Mouse (Mus musculus) gastrocnemius, postnatal 10 days (tissue): ENCODE measurements around the gene Ccr5. TPM values are rescaled to one million over a fixed set of nuclear protein-coding genes. Genes with fewer than 3 reads are reported as not detected.

ENCODE experiments used
- DNase-seq: peaks from one replicate; pipeline ENCODE4 v3.0.0; 2021; ENCODE audit warnings: mixed read lengths
- total RNA-seq, 2 experiments: library from RNA; stranded (reverse); gene quantifications; 2 replicates each; pipeline ENCODE4 v1.2.3; 2021

Gene Ccr5
- total RNA-seq, 2 experiments from 2014 or later: 0.05 to 1.7 TPM

- DNase-seq: no peak
Observed at GRCm38 (mm10) chr9:124138055-124138775, 16.9 kb downstream of the Ccr5 start.

GRCm38 (mm10) chr9:124143678-124144077 lies 22.3 kb downstream of the Ccr5 start:
- no peak for DNase-seq

GRCm38 (mm10) chr9:124146307-124146706 lies 25.0 kb downstream of the Ccr5 start:
- no peak for DNase-seq

Other genes with a start within 250 kb of the Ccr5 start
- gene Ccr1, start 152.9 kb upstream of the Ccr5 start, total RNA-seq: 1 to 10 TPM; 1.4 to 3.3 TPM
- gene Ccr1l1, start 143.1 kb upstream of the Ccr5 start, total RNA-seq: not detected
- under 1 TPM in 1 of 2 experiments, not detected in 1; 0.18 TPM for gene Ccr3, start 99.6 kb upstream of the Ccr5 start, total RNA-seq
- 1 to 10 TPM in 1 of 2 experiments, under 1 TPM in 1; 0.82 to 1.6 TPM for gene Ccr2, start 19.6 kb upstream of the Ccr5 start, total RNA-seq
- gene 2010315B03Rik, start 191.2 kb downstream of the Ccr5 start, total RNA-seq: 10 to 100 TPM in 1 of 2 experiments, 1 to 10 TPM in 1; 9.6 to 12.6 TPM